9 mouse cellular contexts compared by ENCODE assay signal in genomic region chr9:78879955-78880642, GRCm38 (mm10).
DNase-seq lines count a peak whose midpoint lies in the region; ATAC-seq and TF ChIP-seq lines count a peak whose summit lies in the region.
"Had no signal": no experiment of that assay in that cellular context is flagged by ENCODE, and none has a peak within 500 bp of the region (broad histone marks: within the 10 kb centered on the region; RNA-seq: fewer than 3 reads in every experiment).

No protein-coding gene starts in this region.

- H3K4me2 ChIP-seq in lung, embryonic 14.5 days, result no peak overlapping the region
- H3K4me2 ChIP-seq in forebrain, embryonic 11.5 days (ENCODE audit: low read depth, low read length, severe bottlenecking), result no peak overlapping the region
- no peak overlapping the region for H3K4me2 ChIP-seq in midbrain, embryonic 12.5 days (replicated peaks)

- peak; percentile 52; the same call in 1 of the 2 replicates for ATAC-seq in lung, embryonic 14.5 days (ENCODE audit: insufficient read depth)
- ATAC-seq in forebrain, embryonic 11.5 days (replicated peaks; ENCODE audit: low FRiP score), result peak; percentile 90
- peak; percentile 90 for ATAC-seq in midbrain, embryonic 12.5 days (ENCODE audit: low FRiP score, low read depth)

- H3K27me3 ChIP-seq in lung, embryonic 14.5 days (ENCODE audit: insufficient read depth, low read length), result no peaks in the 10 kb centered on the region
- H3K27me3 ChIP-seq in forebrain, embryonic 11.5 days (ENCODE audit: control insufficient read depth, insufficient read depth, low read length), result no peaks in the 10 kb centered on the region
- no peaks in the 10 kb centered on the region for H3K27me3 ChIP-seq in midbrain, embryonic 12.5 days

- no peaks in the 10 kb centered on the region for H3K36me3 ChIP-seq in lung, embryonic 14.5 days (ENCODE audit: insufficient read depth)
- no peaks in the 10 kb centered on the region for H3K36me3 ChIP-seq in forebrain, embryonic 11.5 days (ENCODE audit: control insufficient read depth, insufficient read depth, low read length)
- no peaks in the 10 kb centered on the region for H3K36me3 ChIP-seq in midbrain, embryonic 12.5 days

- TF ChIP-seq CTCF in lung, embryonic 14.5 days (IDR thresholded peaks at IDR 0.05; ENCODE audit: low read depth), result no peak

- peak; percentile 29 for DNase-seq in lung, embryonic 14.5 days
- no peak for DNase-seq in lung, postnatal 25 days (ENCODE audit: low spot score)
- peak; percentile 62 for DNase-seq in forebrain, embryonic 11.5 days (ENCODE audit: low spot score)
- peak; percentile 40 for DNase-seq in layer of hippocampus, adult 9-10 months (ENCODE audit: low spot score)
- no peak for DNase-seq in thymus, adult 18-20 months
- no peak for DNase-seq in urinary bladder, postnatal 4 days (ENCODE audit: low spot score in 2 of 2)
- no peak for DNase-seq in adrenal gland, adult 18-20 months (ENCODE audit: low spot score in 2 of 2)

- peak overlapping the region; percentile 14; the same call in 1 of the 2 replicates for H3K27ac ChIP-seq in lung, embryonic 14.5 days (ENCODE audit: low read depth)
- peak overlapping the region; percentile 91 for H3K27ac ChIP-seq in forebrain, embryonic 11.5 days (ENCODE audit: low read depth, low read length)
- peak overlapping the region; percentile 87 for H3K27ac ChIP-seq in midbrain, embryonic 12.5 days (replicated peaks)
- H3K27ac ChIP-seq: liver, embryonic 14.5 days had no signal

- H3K4me3 ChIP-seq in lung, embryonic 14.5 days (ENCODE audit: low read depth, low read length), result no peak overlapping the region
- H3K4me3 ChIP-seq in forebrain, embryonic 11.5 days (ENCODE audit: low read depth, low read length), result no peak overlapping the region
- no peak overlapping the region for H3K4me3 ChIP-seq in midbrain, embryonic 12.5 days

- 44% methylated on average over 6 of the region's 6 CpGs for WGBS in lung, embryonic 14.5 days
- WGBS in forebrain, embryonic 11.5 days, result 15% methylated on average over 6 of the region's 6 CpGs
- WGBS in midbrain, embryonic 12.5 days, result 15% methylated on average over 6 of the region's 6 CpGs

- no peaks in the 10 kb centered on the region for H3K4me1 ChIP-seq in lung, embryonic 14.5 days (ENCODE audit: insufficient read depth)
- H3K4me1 ChIP-seq in forebrain, embryonic 11.5 days (replicated peaks; ENCODE audit: control insufficient read depth, insufficient read depth, low read length), result peaks cover 9% of the 10 kb centered on the region
- H3K4me1 ChIP-seq in midbrain, embryonic 12.5 days, result peaks cover 26% of the 10 kb centered on the region

- no peaks in the 10 kb centered on the region for H3K9me3 ChIP-seq in lung, embryonic 14.5 days (ENCODE audit: low read depth, low read length)
- H3K9me3 ChIP-seq in forebrain, embryonic 11.5 days (ENCODE audit: control insufficient read depth, low read length), result no peaks in the 10 kb centered on the region
- H3K9me3 ChIP-seq in midbrain, embryonic 12.5 days, result no peaks in the 10 kb centered on the region

- no peak overlapping the region for H3K9ac ChIP-seq in lung, embryonic 14.5 days
- peak overlapping the region; percentile 23; the same call in 1 of the 2 replicates for H3K9ac ChIP-seq in forebrain, embryonic 11.5 days (ENCODE audit: low read length)
- no peak overlapping the region for H3K9ac ChIP-seq in midbrain, embryonic 12.5 days (replicated peaks)
- H3K9ac ChIP-seq: liver, embryonic 14.5 days had no signal

Comparison
In these comparisons a context has a peak if more than half of its experiments do, and no peak if none do; other contexts are left out.
1. DNase-seq: peak in lung, embryonic 14.5 days (single experiment), forebrain, embryonic 11.5 days (single experiment) and layer of hippocampus, adult 9-10 months (single experiment); none in lung, postnatal 25 days (single experiment), thymus, adult 18-20 months (0 of 2), urinary bladder, postnatal 4 days (0 of 2) and adrenal gland, adult 18-20 months (0 of 2).
2. H3K27ac ChIP-seq: peak in every context shown above with its lines; median percentile 91 in forebrain, embryonic 11.5 days; 87 in midbrain, embryonic 12.5 days; 14 in lung, embryonic 14.5 days.
3. Peak in every context shown above with its lines, with median percentiles within 50 percentile points of each other: ATAC-seq.